Mouse (Mus musculus) cerebellum, adult 8-10 months (tissue): ENCODE results near the gene Etfb.

Experiments used
- DNase-seq: peaks from one replicate; pipeline ENCODE4 v3.0.0; 2022

Gene Etfb

GRCm38 (mm10) chr7:43449811-43450210, 5.9 kb downstream of the Etfb start:
- DNase-seq, result no peak

- DNase-seq, result no peak
Observed at GRCm38 (mm10) chr7:43451726-43452125, 7.8 kb downstream of the Etfb start.

DNA sequence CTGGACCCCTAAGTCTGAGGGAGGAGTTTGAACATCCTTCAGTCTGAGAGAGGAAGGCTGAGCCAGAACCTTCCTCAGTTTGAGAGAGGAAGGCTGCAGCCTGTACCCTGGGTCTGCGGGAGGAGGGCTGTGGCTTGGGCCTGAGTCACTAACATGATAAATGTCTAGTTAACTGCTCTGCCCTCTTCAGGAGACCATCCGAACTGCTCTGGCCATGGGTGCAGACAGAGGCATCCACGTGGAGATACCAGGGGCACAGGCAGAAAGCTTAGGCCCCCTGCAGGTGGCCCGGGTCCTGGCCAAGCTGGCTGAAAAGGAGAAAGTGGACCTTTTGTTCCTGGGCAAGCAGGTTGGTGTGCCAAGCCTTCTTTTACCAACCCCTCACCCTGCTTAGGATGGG, 8.7 kb downstream of the Etfb start:
- no peak for DNase-seq

GRCm38 (mm10) chr7:43453599-43454355, 9.9 kb downstream of the Etfb start:
- no peak for DNase-seq

DNA sequence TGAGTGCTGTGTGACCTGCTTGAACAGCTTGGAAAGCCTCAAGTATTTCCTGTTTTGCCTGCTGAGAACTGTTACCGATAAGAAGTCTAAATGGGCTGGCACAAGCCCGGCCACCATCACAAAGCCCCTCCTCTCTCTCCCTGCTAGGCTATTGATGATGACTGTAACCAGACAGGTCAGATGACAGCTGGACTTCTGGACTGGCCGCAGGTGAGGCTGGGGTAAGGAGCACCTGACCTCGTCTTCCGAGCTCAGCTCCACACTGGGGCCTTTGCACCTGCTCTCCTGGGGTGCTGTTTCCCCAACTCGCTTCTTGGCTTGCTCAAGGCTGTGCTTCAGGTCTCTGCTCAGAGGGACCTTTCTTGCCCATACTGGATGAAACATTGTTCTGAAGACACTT, 10.5 kb downstream of the Etfb start:
- DNase-seq, result no peak

DNA sequence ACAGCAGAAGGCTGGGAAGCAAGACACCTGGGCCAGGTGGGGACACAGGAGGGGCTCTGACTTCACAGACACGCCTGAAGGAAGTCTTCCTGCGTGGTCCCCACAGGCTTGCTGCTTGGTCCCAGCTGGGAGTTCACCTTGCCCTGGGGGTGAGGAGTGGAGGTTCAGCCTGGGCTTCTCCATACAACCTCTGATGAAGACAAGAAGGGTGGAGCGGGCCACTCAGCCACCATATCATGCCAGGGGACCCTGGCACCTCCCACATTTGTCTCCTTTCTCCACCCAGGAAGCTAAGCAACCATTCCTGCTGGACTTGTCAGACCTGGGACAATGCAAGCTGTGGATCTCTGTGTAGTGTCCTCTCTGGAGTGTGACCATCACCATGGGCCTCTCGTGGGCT, 19.0 kb downstream of the Etfb start, which contains the start of gene Vsig10l:
TSS of gene Vsig10l (plus strand) at position 301 of the 400 bp plus-strand sequence.
- DNase-seq, result no peak

GRCm38 (mm10) chr7:43463976-43464375, 20.1 kb downstream of the Etfb start:
- DNase-seq, result no peak

- no peak for DNase-seq
Observed at GRCm38 (mm10) chr7:43464864-43465343, 21.0 kb downstream of the Etfb start.

DNA sequence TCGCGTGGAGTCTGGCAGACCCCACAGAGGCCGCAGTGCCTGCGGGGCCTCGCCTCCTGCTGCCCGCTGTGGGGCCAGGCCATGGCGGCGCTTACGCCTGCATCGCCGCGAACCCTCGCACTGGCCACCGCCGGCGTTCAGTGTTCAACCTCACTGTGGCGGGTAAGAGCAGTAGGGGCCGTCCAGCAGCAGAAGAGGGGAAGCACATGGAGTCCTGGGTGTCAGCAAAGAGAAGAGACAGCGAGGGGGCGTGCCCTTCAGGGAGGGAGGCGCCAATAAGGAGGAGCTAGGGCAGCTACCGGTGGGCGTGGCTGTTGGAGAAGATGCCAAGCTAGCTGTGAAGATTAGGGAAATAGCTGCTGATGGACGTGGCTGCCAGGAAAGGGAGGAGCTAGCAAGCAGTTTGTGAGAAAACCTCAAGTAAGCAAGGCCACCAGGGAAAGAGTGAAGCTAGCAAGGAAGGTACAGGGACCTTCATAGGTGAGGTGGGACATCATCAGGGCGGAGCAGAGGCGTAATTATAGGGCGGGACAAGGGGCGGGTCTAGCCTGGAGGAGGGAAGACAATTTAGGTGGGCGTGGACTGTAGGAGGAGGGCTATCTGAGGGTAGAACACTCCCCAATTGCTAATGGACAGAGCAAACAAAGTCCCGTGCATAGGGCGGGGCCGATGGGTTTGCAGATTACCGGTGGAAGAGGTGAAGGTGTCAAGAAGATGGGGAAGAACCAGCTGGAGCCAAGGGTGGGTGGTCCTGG, 21.6 kb downstream of the Etfb start:
- DNase-seq, result peak; percentile 68

GRCm38 (mm10) chr7:43466099-43466694, 22.3 kb downstream of the Etfb start:
- DNase-seq, result peak; percentile 77

GRCm38 (mm10) chr7:43470373-43470772, 26.5 kb downstream of the Etfb start:
- DNase-seq, result no peak

GRCm38 (mm10) chr7:43475706-43476105, 31.8 kb downstream of the Etfb start:
- no peak for DNase-seq

DNA sequence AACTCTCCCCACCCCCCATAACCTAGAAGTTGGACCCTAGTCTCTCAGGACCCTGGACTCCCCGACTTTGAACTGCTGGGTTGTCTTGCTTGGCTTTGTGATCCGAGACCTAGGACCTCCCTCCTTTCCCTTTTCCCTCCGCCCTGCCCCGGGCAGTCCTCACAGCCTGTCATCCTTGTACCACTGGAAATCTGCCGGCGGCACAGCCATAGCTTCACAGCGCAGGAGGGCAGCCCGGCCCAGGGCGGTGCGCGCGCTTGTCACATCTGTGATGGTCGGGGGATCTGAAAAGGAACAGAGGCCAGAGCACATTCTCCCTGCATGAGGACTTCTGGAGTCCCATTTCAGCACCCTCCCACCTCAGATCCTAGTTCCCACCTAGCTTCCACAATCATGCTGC, 32.5 kb downstream of the Etfb start:
- DNase-seq, result no peak

DNA sequence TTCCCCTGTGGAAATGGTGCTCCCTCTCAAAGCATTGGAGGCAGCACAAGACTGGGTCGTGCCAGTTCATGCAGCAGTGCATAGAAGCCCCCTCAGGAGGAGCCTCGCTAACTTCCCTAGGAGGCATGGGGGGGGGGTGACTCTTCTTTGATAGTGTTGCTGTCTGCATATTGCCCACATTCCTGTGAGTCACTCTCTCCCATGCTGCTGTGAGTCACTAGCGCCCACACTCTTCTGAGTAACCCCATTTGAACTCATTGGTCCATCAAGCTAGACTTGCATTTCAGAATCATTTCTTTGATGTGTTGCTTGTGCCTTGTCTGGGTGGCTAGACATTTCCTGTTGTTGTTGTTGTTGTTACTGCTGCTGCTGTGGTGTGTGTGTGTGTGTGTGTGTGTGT, 37.3 kb downstream of the Etfb start:
- no peak for DNase-seq

GRCm38 (mm10) chr7:43482090-43482716, 38.3 kb downstream of the Etfb start:
- DNase-seq, result no peak

DNA sequence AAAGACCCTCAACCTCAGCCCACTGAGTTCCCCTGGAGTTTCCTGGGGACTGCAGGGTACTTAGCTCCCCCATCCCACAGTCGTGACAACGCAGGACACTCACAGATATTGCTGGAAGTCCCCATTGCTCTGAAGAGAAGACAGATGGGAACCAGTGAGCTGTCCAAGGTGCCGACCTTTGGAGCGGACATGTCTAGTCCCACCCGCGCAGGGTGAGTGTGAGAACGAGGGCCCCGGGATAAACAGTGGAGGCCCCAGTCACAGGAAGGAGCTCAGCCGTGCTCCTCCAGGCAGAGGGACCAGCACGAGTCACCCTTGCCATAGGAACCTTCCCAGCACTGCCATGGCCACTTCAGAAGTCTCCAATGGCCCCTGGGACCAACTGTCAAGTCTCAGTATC, 39.4 kb downstream of the Etfb start:
- no peak for DNase-seq

- no peak for DNase-seq
Observed at GRCm38 (mm10) chr7:43488646-43489045, 44.8 kb downstream of the Etfb start.

DNA sequence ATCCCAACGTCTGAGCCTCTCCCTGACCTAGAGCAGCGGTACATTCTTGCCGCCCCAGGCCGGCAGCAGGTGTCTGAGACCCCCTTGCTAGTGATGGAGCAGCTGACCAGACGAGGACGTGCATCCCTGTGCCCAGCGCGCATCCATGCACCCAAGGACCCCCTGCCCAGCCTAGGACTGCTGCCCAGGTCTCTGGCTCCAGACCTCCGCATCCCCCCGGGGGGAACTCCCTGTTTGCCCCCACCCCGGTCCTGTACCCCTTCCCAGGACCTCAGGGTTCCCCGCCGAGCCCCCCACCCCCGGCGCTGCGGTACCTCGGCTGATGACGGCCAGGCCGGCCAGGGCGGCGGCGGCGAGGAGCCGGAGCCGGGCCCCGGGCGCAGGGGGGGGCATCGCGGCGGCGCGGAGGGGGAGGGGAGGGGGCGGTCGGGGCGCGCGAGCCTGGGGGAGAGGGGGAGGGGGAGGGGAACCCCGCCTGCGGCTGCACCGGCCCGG, 45.8 kb downstream of the Etfb start, which contains the start of gene Iglon5:
TSS of gene Iglon5 (minus strand) at position 445 of the 495 bp plus-strand sequence.
- peak; percentile 57 for DNase-seq

GRCm38 (mm10) chr7:43490182-43490584, 46.3 kb downstream of the Etfb start:
- DNase-seq, result peak; percentile 85

GRCm38 (mm10) chr7:43490861-43491260, 47.0 kb downstream of the Etfb start:
- DNase-seq, result no peak

DNA sequence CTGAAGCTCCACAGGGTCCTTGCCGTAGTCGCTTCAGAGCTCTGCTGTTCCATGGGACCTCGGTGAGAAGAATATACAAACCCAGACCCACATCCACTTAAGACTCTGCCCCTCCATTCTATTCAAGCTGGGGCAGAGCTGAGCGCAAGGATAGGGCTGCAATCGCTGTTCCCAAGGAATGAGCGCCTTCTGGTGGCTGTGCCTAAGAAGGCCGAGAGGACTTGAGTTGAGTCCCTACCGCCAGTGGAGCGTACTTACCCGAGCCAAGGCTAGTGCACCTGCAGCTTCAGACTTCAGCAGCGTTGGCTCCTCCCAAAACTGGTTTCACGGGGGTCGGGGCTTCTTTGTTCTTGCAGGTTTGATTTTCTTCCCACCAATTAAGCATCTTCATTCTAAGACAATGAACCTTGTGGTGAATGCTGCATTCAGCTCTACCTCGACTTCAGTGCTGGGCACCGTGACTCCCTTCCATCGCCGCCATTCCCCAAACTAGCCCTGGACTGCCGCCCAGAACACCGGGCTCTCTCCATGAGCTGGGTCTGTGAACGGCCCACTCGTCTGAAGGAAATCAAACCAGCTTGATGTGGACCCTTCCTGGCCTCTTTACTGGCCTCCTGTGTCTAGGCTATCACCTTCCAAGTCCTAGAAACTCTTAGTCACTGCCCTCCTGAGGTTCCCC, 51.6 kb downstream of the Etfb start:
- peak; percentile 69 for DNase-seq
